In genomic region chr4:142275242-142275641, GRCm38 (mm10) we compare ENCODE assay signal across 13 mouse cellular contexts. TPM values are rescaled to one million over a fixed set of nuclear protein-coding genes. Genes with fewer than 3 reads are reported as not detected.
DNase-seq lines count a peak whose midpoint lies in the region; ATAC-seq and TF ChIP-seq lines count a peak whose summit lies in the region.
"Had no signal": no experiment of that assay in that cellular context is flagged by ENCODE, and none has a peak within 500 bp of the region (broad histone marks: within the 10 kb centered on the region; RNA-seq: fewer than 3 reads in every experiment).

No protein-coding gene starts in this region.

- H3K4me3 ChIP-seq in kidney, postnatal 0 days (replicated peaks; ENCODE audit: low read depth, low read length) = no peak overlapping the region
- H3K4me3 ChIP-seq in ES-Bruce4 (ENCODE audit: low read depth, low read length) = no peak overlapping the region
- no peak overlapping the region for H3K4me3 ChIP-seq in hindbrain, embryonic 15.5 days
- H3K4me3 ChIP-seq: kidney, embryonic 15.5 days; myocyte had no signal

- no peaks in the 10 kb centered on the region for H3K9me3 ChIP-seq in kidney, postnatal 0 days (replicated peaks; ENCODE audit: low read length)
- H3K9me3 ChIP-seq in ES-Bruce4 (replicated peaks; ENCODE audit: control insufficient read depth, insufficient read depth, low read length, poor library complexity, severe bottlenecking) = no peaks in the 10 kb centered on the region
- H3K9me3 ChIP-seq in hindbrain, embryonic 15.5 days = no peaks in the 10 kb centered on the region
- H3K9me3 ChIP-seq: kidney, embryonic 15.5 days had no signal

- no peak for TF ChIP-seq POLR2A in ES-Bruce4 (IDR thresholded peaks at IDR 0.05; ENCODE audit: insufficient read depth, low read length)

- DNase-seq in kidney, postnatal 0 days (ENCODE audit: low spot score) = no peak
- no peak for DNase-seq in kidney, adult 11 months
- peak; percentile 33 for DNase-seq in A20 (ENCODE audit: low read depth, low spot score)
- no peak for DNase-seq in right cerebral cortex, postnatal 10 days (ENCODE audit: low spot score in 2 of 2)
- no peak for DNase-seq in ovary, adult 18-20 months (ENCODE audit: low spot score)
- DNase-seq: adrenal gland, adult 2 months; cerebellum, adult 8-10 months; gastrocnemius, postnatal 14 days; right cerebral cortex, postnatal 4 days had no signal

- no peak overlapping the region for H3K9ac ChIP-seq in kidney, postnatal 0 days (ENCODE audit: low read depth, low read length)
- H3K9ac ChIP-seq in ES-Bruce4 (ENCODE audit: low read depth, poor library complexity, severe bottlenecking) = no peak overlapping the region
- no peak overlapping the region for H3K9ac ChIP-seq in hindbrain, embryonic 15.5 days
- H3K9ac ChIP-seq: kidney, embryonic 15.5 days had no signal

- ATAC-seq in kidney, postnatal 0 days (replicated peaks; ENCODE audit: low FRiP score, low read depth) = no peak
- no peak for ATAC-seq in hindbrain, embryonic 15.5 days (ENCODE audit: low FRiP score, low read depth)

- H3K27ac ChIP-seq in kidney, postnatal 0 days = no peak overlapping the region
- H3K27ac ChIP-seq in ES-Bruce4 (ENCODE audit: insufficient read depth, low read length) = no peak overlapping the region
- H3K27ac ChIP-seq in hindbrain, embryonic 15.5 days (replicated peaks) = peak overlapping the region; percentile 68
- H3K27ac ChIP-seq: kidney, embryonic 15.5 days had no signal

- H3K4me2 ChIP-seq in kidney, postnatal 0 days (ENCODE audit: low read length) = no peak overlapping the region
- H3K4me2 ChIP-seq in hindbrain, embryonic 15.5 days = peak overlapping the region; percentile 23; the same call in 1 of the 2 replicates
- H3K4me2 ChIP-seq: kidney, embryonic 15.5 days had no signal

- WGBS in kidney, postnatal 0 days = 49% methylated on average over 2 of the region's 2 CpGs
- 52% methylated on average over 2 of the region's 2 CpGs for WGBS in hindbrain, embryonic 15.5 days

- no peaks in the 10 kb centered on the region for H3K27me3 ChIP-seq in kidney, postnatal 0 days (ENCODE audit: insufficient read depth, low read length)
- no peaks in the 10 kb centered on the region for H3K27me3 ChIP-seq in ES-Bruce4 (ENCODE audit: control insufficient read depth, insufficient read depth, low read length, poor library complexity, severe bottlenecking)
- no peaks in the 10 kb centered on the region for H3K27me3 ChIP-seq in hindbrain, embryonic 15.5 days
- H3K27me3 ChIP-seq: kidney, embryonic 15.5 days had no signal

- TF ChIP-seq EP300 in ES-Bruce4 (IDR thresholded peaks at IDR 0.05; ENCODE audit: insufficient read depth, low read depth, low read length) = no peak

- TF ChIP-seq CTCF in kidney, postnatal 0 days (IDR thresholded peaks at IDR 0.05; ENCODE audit: low read depth) = peak; percentile 46; the same call in 1 of the 2 replicates
- TF ChIP-seq CTCF in ES-Bruce4 (IDR thresholded peaks at IDR 0.05; ENCODE audit: low read depth, low read length) = peak; percentile 70

- 0 out of 2 replicates have a peak, but pooled peaks cover 7% of the 10 kb centered on the region for H3K4me1 ChIP-seq in kidney, postnatal 0 days (replicated peaks; ENCODE audit: insufficient read depth, low read length)
- H3K4me1 ChIP-seq in ES-Bruce4 (ENCODE audit: control insufficient read depth, insufficient read depth, low read length) = no peaks in the 10 kb centered on the region
- peaks cover 25% of the 10 kb centered on the region for H3K4me1 ChIP-seq in hindbrain, embryonic 15.5 days (replicated peaks)

- H3K36me3 ChIP-seq in kidney, postnatal 0 days (ENCODE audit: insufficient read depth, low read length) = no peaks in the 10 kb centered on the region
- no peaks in the 10 kb centered on the region for H3K36me3 ChIP-seq in ES-Bruce4 (ENCODE audit: control insufficient read depth, insufficient read depth, low read length, poor library complexity, severe bottlenecking)
- no peaks in the 10 kb centered on the region for H3K36me3 ChIP-seq in hindbrain, embryonic 15.5 days
- H3K36me3 ChIP-seq: kidney, embryonic 15.5 days had no signal

RNA-seq across cellular contexts. Expression of gene Kazn, which starts 36.0 kb away (rescaled TPM):
- 16.2 and 16.4 TPM in 2 replicates for polyA plus RNA-seq in kidney, postnatal 0 days (2015; fragmentation: Nextera tagmentation; extraction: Ambion mirVana)
- polyA plus RNA-seq in ES-Bruce4 (2011; ENCODE audit: insufficient read depth, insufficient read length, low read depth, missing spikeins) = 80.2 and 84.3 TPM in 2 replicates
- polyA plus RNA-seq in hindbrain, embryonic 15.5 days (2015; fragmentation: Nextera tagmentation; extraction: Ambion mirVana) = 27.8 and 29.7 TPM in 2 replicates
- polyA plus RNA-seq: myocyte had no signal
